Mouse (Mus musculus): ENCODE data around the gene Trim3. TPM values are rescaled to one million over a fixed set of nuclear protein-coding genes. Genes with fewer than 3 reads are reported as not detected.

Gene Trim3
- polyA plus RNA-seq, 1 experiment from 2014 or later, result 107 TPM

GRCm38 (mm10) chr7:105633801-105634135 lies 397 bp upstream of the Trim3 start:
- no peak for ATAC-seq (ENCODE audit: low FRiP score)
- peaks cover 73% of the 10 kb centered on the region for H3K4me1 ChIP-seq
- peak overlapping the region; percentile 94 for H3K9ac ChIP-seq (replicated peaks)
- H3K36me3 ChIP-seq, result peaks cover 21% of the 10 kb centered on the region
- H3K9me3 ChIP-seq (replicated peaks), result no peaks in the 10 kb centered on the region
- H3K4me2 ChIP-seq, result peak overlapping the region; percentile 77
- no peaks in the 10 kb centered on the region for H3K27me3 ChIP-seq (replicated peaks)
- peak overlapping the region; percentile 92 for H3K27ac ChIP-seq (replicated peaks)
- peak overlapping the region; percentile 95 for H3K4me3 ChIP-seq (replicated peaks)
- WGBS, result 4% methylated on average over 10 of the region's 10 CpGs

- H3K4me3 ChIP-seq (replicated peaks), result peak overlapping the region; percentile 95
- no peaks in the 10 kb centered on the region for H3K27me3 ChIP-seq (replicated peaks)
- WGBS, result 12% methylated on average over 4 of the region's 4 CpGs
- H3K9me3 ChIP-seq (replicated peaks), result no peaks in the 10 kb centered on the region
- peaks cover 75% of the 10 kb centered on the region for H3K4me1 ChIP-seq
- H3K27ac ChIP-seq (replicated peaks), result peak overlapping the region; percentile 92
- H3K36me3 ChIP-seq, result peaks cover 15% of the 10 kb centered on the region
- H3K4me2 ChIP-seq, result peak overlapping the region; percentile 77
- peak overlapping the region; percentile 94 for H3K9ac ChIP-seq (replicated peaks)
- ATAC-seq (ENCODE audit: low FRiP score), result peak; percentile 19
Observed at GRCm38 (mm10) chr7:105632551-105632972, 809 bp downstream of the Trim3 start.

- Histone ChIP-seq H3K27ac (replicated peaks) (0 out of 2 replicates have a peak overlapping the region, but pooled peaks have one; percentile 33), H3K36me3 (peaks cover 16% of the 10 kb centered on the region), H3K9ac (replicated peaks) (no peak overlapping the region), H3K9me3 (replicated peaks) (no peaks in the 10 kb centered on the region), H3K4me3 (replicated peaks) (no peak overlapping the region), H3K4me2 (no peak overlapping the region), H3K4me1 (peaks cover 45% of the 10 kb centered on the region), H3K27me3 (replicated peaks) (no peaks in the 10 kb centered on the region)
- no peak for ATAC-seq (ENCODE audit: low FRiP score)
- WGBS, result 23% methylated on average over 3 of the region's 3 CpGs
Observed at GRCm38 (mm10) chr7:105628633-105629032, 4.7 kb downstream of the Trim3 start.

- Histone ChIP-seq H3K4me1 (peaks cover 20% of the 10 kb centered on the region), H3K36me3 (peaks cover 48% of the 10 kb centered on the region), H3K9me3 (replicated peaks) (no peaks in the 10 kb centered on the region), H3K27me3 (replicated peaks) (no peaks in the 10 kb centered on the region), H3K4me3 (replicated peaks) (no peak overlapping the region), H3K9ac (replicated peaks) (no peak overlapping the region), H3K4me2 (no peak overlapping the region), H3K27ac (replicated peaks) (no peak overlapping the region)
- no peak for ATAC-seq (ENCODE audit: low FRiP score)
- WGBS, result 77% methylated on average over 6 of the region's 6 CpGs
Observed at GRCm38 (mm10) chr7:105625397-105625796, 8.0 kb downstream of the Trim3 start.

GRCm38 (mm10) chr7:105621646-105622292 lies 11.6 kb downstream of the Trim3 start:
- ATAC-seq (ENCODE audit: low FRiP score), result no peak
- no peak overlapping the region for H3K4me3 ChIP-seq (replicated peaks)
- 90% methylated on average over 8 of the region's 8 CpGs for WGBS
- peaks cover 83% of the 10 kb centered on the region for H3K36me3 ChIP-seq
- no peak overlapping the region for H3K27ac ChIP-seq (replicated peaks)
- no peak overlapping the region for H3K9ac ChIP-seq (replicated peaks)
- no peaks in the 10 kb centered on the region for H3K4me1 ChIP-seq
- H3K4me2 ChIP-seq, result no peak overlapping the region
- no peaks in the 10 kb centered on the region for H3K9me3 ChIP-seq (replicated peaks)
- H3K27me3 ChIP-seq (replicated peaks), result no peaks in the 10 kb centered on the region

GRCm38 (mm10) chr7:105621053-105621452 lies 12.3 kb downstream of the Trim3 start:
- Histone ChIP-seq H3K4me3 (replicated peaks) (no peak overlapping the region), H3K4me2 (no peak overlapping the region), H3K4me1 (no peaks in the 10 kb centered on the region), H3K9me3 (replicated peaks) (no peaks in the 10 kb centered on the region), H3K9ac (replicated peaks) (no peak overlapping the region), H3K27ac (replicated peaks) (no peak overlapping the region), H3K36me3 (peaks cover 90% of the 10 kb centered on the region), H3K27me3 (replicated peaks) (no peaks in the 10 kb centered on the region)
- ATAC-seq (ENCODE audit: low FRiP score), result no peak
- WGBS, result 85% methylated on average over 4 of the region's 4 CpGs

GRCm38 (mm10) chr7:105619701-105620100 lies 13.7 kb downstream of the Trim3 start:
- no peak overlapping the region for H3K9ac ChIP-seq (replicated peaks)
- H3K9me3 ChIP-seq (replicated peaks), result no peaks in the 10 kb centered on the region
- peaks cover 98% of the 10 kb centered on the region for H3K36me3 ChIP-seq
- H3K4me2 ChIP-seq, result no peak overlapping the region
- H3K27ac ChIP-seq (replicated peaks), result no peak overlapping the region
- no peak overlapping the region for H3K4me3 ChIP-seq (replicated peaks)
- no peaks in the 10 kb centered on the region for H3K27me3 ChIP-seq (replicated peaks)
- 90% methylated on average over 3 of the region's 3 CpGs for WGBS
- no peaks in the 10 kb centered on the region for H3K4me1 ChIP-seq
- ATAC-seq (ENCODE audit: low FRiP score), result no peak

- WGBS, result 97% methylated on average over 22 of the region's 22 CpGs
- no peak overlapping the region for H3K4me3 ChIP-seq (replicated peaks)
- no peaks in the 10 kb centered on the region for H3K27me3 ChIP-seq (replicated peaks)
- H3K9ac ChIP-seq (replicated peaks), result no peak overlapping the region
- H3K36me3 ChIP-seq, result peaks cover 98% of the 10 kb centered on the region
- no peaks in the 10 kb centered on the region for H3K4me1 ChIP-seq
- H3K4me2 ChIP-seq, result no peak overlapping the region
- no peak overlapping the region for H3K27ac ChIP-seq (replicated peaks)
- ATAC-seq (ENCODE audit: low FRiP score), result no peak
- no peaks in the 10 kb centered on the region for H3K9me3 ChIP-seq (replicated peaks)
Observed at GRCm38 (mm10) chr7:105617810-105618209, 15.6 kb downstream of the Trim3 start.

GRCm38 (mm10) chr7:105616561-105616960 lies 16.8 kb downstream of the Trim3 start:
- H3K9me3 ChIP-seq (replicated peaks), result no peaks in the 10 kb centered on the region
- H3K4me3 ChIP-seq (replicated peaks), result no peak overlapping the region
- H3K36me3 ChIP-seq, result peaks cover 99% of the 10 kb centered on the region
- WGBS, result 94% methylated on average over 6 of the region's 6 CpGs
- no peaks in the 10 kb centered on the region for H3K4me1 ChIP-seq
- no peak overlapping the region for H3K4me2 ChIP-seq
- ATAC-seq (ENCODE audit: low FRiP score), result no peak
- no peak overlapping the region for H3K9ac ChIP-seq (replicated peaks)
- no peaks in the 10 kb centered on the region for H3K27me3 ChIP-seq (replicated peaks)
- no peak overlapping the region for H3K27ac ChIP-seq (replicated peaks)

GRCm38 (mm10) chr7:105615720-105616119 lies 17.7 kb downstream of the Trim3 start:
- Histone ChIP-seq H3K9ac (replicated peaks) (no peak overlapping the region), H3K27me3 (replicated peaks) (no peaks in the 10 kb centered on the region), H3K4me2 (no peak overlapping the region), H3K4me1 (no peaks in the 10 kb centered on the region), H3K9me3 (replicated peaks) (no peaks in the 10 kb centered on the region), H3K36me3 (peaks cover 99% of the 10 kb centered on the region), H3K4me3 (replicated peaks) (no peak overlapping the region), H3K27ac (replicated peaks) (no peak overlapping the region)
- ATAC-seq (ENCODE audit: low FRiP score), result no peak
- WGBS, result 83% methylated on average over 1 of the region's 1 CpGs

GRCm38 (mm10) chr7:105614400-105614799 lies 19.0 kb downstream of the Trim3 start:
- Histone ChIP-seq H3K27me3 (replicated peaks) (no peaks in the 10 kb centered on the region), H3K36me3 (peaks cover 100% of the 10 kb centered on the region), H3K4me2 (no peak overlapping the region), H3K4me1 (no peaks in the 10 kb centered on the region), H3K9me3 (replicated peaks) (no peaks in the 10 kb centered on the region), H3K4me3 (replicated peaks) (no peak overlapping the region), H3K27ac (replicated peaks) (no peak overlapping the region), H3K9ac (replicated peaks) (no peak overlapping the region)
- WGBS, result 92% methylated on average over 1 of the region's 1 CpGs
- ATAC-seq (ENCODE audit: low FRiP score), result no peak

GRCm38 (mm10) chr7:105611767-105612166 lies 21.6 kb downstream of the Trim3 start:
- ATAC-seq (ENCODE audit: low FRiP score), result no peak
- Histone ChIP-seq H3K4me1 (no peaks in the 10 kb centered on the region), H3K27me3 (replicated peaks) (no peaks in the 10 kb centered on the region), H3K4me2 (no peak overlapping the region), H3K36me3 (peaks cover 80% of the 10 kb centered on the region), H3K4me3 (replicated peaks) (no peak overlapping the region), H3K9ac (replicated peaks) (no peak overlapping the region), H3K9me3 (replicated peaks) (no peaks in the 10 kb centered on the region), H3K27ac (replicated peaks) (no peak overlapping the region)
- 90% methylated on average over 1 of the region's 1 CpGs for WGBS

Data from neural tube, embryonic 15.5 days (tissue).